8 mouse cellular contexts compared by ENCODE assay signal in genomic region chr2:174328926-174329662, GRCm38 (mm10). TPM values are rescaled to one million over a fixed set of nuclear protein-coding genes. Genes with fewer than 3 reads are reported as not detected.
DNase-seq lines count a peak whose midpoint lies in the region; ATAC-seq and TF ChIP-seq lines count a peak whose summit lies in the region.

No protein-coding gene starts in this region.

- no peak for ATAC-seq in G1E (ENCODE audit: extremely low read depth, insufficient number of reproducible peaks, low FRiP score, poor library complexity, severe bottlenecking)
- ATAC-seq in hindbrain, embryonic 13.5 days (ENCODE audit: low FRiP score): peak; percentile 7
- peak; percentile 5; the same call in 1 of the 2 replicates for ATAC-seq in liver, embryonic 11.5 days (replicated peaks; ENCODE audit: low FRiP score)
- ATAC-seq in neural tube, embryonic 11.5 days (ENCODE audit: insufficient read depth, low FRiP score, low TSS enrichment): peak; percentile 5
- ATAC-seq in megakaryocyte-erythroid progenitor cell, adult 5-6 weeks (replicated peaks; ENCODE audit: low FRiP score, low TSS enrichment, poor library complexity, severe bottlenecking): no peak

- H3K4me3 ChIP-seq in gastrocnemius, adult 2 months: peak overlapping the region; percentile 98
- H3K4me3 ChIP-seq in G1E (ENCODE audit: low read depth, low read length): peak overlapping the region; percentile 89
- H3K4me3 ChIP-seq in cortical plate, adult 2 months (ENCODE audit: insufficient read depth, low read length): peak overlapping the region; percentile 79
- peak overlapping the region; percentile 98 for H3K4me3 ChIP-seq in hindbrain, embryonic 13.5 days
- H3K4me3 ChIP-seq in liver, embryonic 11.5 days (ENCODE audit: low read depth, low read length): peak overlapping the region; percentile 76
- peak overlapping the region; percentile 95 for H3K4me3 ChIP-seq in neural tube, embryonic 11.5 days (ENCODE audit: low read depth, low read length)

- peak; percentile 27; the same call in 1 of the 2 replicates for TF ChIP-seq CTCF in gastrocnemius, adult 2 months (IDR thresholded peaks at IDR 0.05)
- no peak for TF ChIP-seq CTCF in G1E (IDR thresholded peaks at IDR 0.05; ENCODE audit: low read depth, low read length)
- no peak for TF ChIP-seq CTCF in cortical plate, adult 2 months (IDR thresholded peaks at IDR 0.05; ENCODE audit: extremely low read depth, insufficient read depth, low read length)

- peak; percentile 63 for DNase-seq in gastrocnemius, adult 2 months
- no peak for DNase-seq in gastrocnemius, postnatal 10 days
- DNase-seq in G1E (ENCODE audit: low spot score): no peak
- peak; percentile 63 for DNase-seq in liver, embryonic 11.5 days (ENCODE audit: low spot score)
- DNase-seq in neural tube, embryonic 11.5 days (ENCODE audit: low spot score): peak; percentile 55

- peak overlapping the region; percentile 99 for H3K27ac ChIP-seq in gastrocnemius, adult 2 months
- H3K27ac ChIP-seq in cortical plate, adult 2 months (ENCODE audit: insufficient read depth, low read length): peak overlapping the region; percentile 99
- peak overlapping the region; percentile 99 for H3K27ac ChIP-seq in hindbrain, embryonic 13.5 days
- peak overlapping the region; percentile 99 for H3K27ac ChIP-seq in liver, embryonic 11.5 days (ENCODE audit: low read depth, low read length)
- peak overlapping the region; percentile 98 for H3K27ac ChIP-seq in neural tube, embryonic 11.5 days (ENCODE audit: low read depth, low read length)

- peak overlapping the region; percentile 100 for H3K9ac ChIP-seq in hindbrain, embryonic 13.5 days
- peak overlapping the region; percentile 87 for H3K9ac ChIP-seq in liver, embryonic 11.5 days (ENCODE audit: low read depth, low read length)
- peak overlapping the region; percentile 100 for H3K9ac ChIP-seq in neural tube, embryonic 11.5 days (ENCODE audit: low read length)

- H3K4me1 ChIP-seq in G1E (ENCODE audit: insufficient read depth, low read depth, low read length): peaks cover 27% of the 10 kb centered on the region
- peaks cover 2% of the 10 kb centered on the region; the same call in 1 of the 2 replicates for H3K4me1 ChIP-seq in cortical plate, adult 2 months (ENCODE audit: control insufficient read depth, insufficient read depth, low read length)
- peaks cover 39% of the 10 kb centered on the region for H3K4me1 ChIP-seq in hindbrain, embryonic 13.5 days (replicated peaks)
- peaks cover 26% of the 10 kb centered on the region for H3K4me1 ChIP-seq in liver, embryonic 11.5 days (replicated peaks; ENCODE audit: control insufficient read depth, insufficient read depth, low read length)
- H3K4me1 ChIP-seq in neural tube, embryonic 11.5 days (ENCODE audit: control insufficient read depth, insufficient read depth, low read length): peaks cover 13% of the 10 kb centered on the region; the same call in 1 of the 2 replicates

- peak overlapping the region; percentile 69 for H3K4me2 ChIP-seq in hindbrain, embryonic 13.5 days
- H3K4me2 ChIP-seq in liver, embryonic 11.5 days: peak overlapping the region; percentile 87
- peak overlapping the region; percentile 63 for H3K4me2 ChIP-seq in neural tube, embryonic 11.5 days (ENCODE audit: low read depth)

- intact Hi-C loops in gastrocnemius, adult 2 months (cut with DNase I): loop anchor here (1.0 to 5.0 kb wide), 2 partner anchors 88 to 135 kb away; partner anchors contain the start of genes Atp5e and Nelfcd

- peaks cover 31% of the 10 kb centered on the region for H3K36me3 ChIP-seq in G1E (replicated peaks)
- H3K36me3 ChIP-seq in hindbrain, embryonic 13.5 days: 0 out of 2 replicates have a peak, but pooled peaks cover under 1% of the 10 kb centered on the region
- H3K36me3 ChIP-seq in liver, embryonic 11.5 days (ENCODE audit: control insufficient read depth, insufficient read depth, low read length): no peaks in the 10 kb centered on the region
- no peaks in the 10 kb centered on the region for H3K36me3 ChIP-seq in neural tube, embryonic 11.5 days (ENCODE audit: control insufficient read depth, insufficient read depth, low read length)

- no peaks in the 10 kb centered on the region for H3K27me3 ChIP-seq in G1E (ENCODE audit: insufficient read depth, low read length)
- no peaks in the 10 kb centered on the region for H3K27me3 ChIP-seq in hindbrain, embryonic 13.5 days
- H3K27me3 ChIP-seq in liver, embryonic 11.5 days (replicated peaks; ENCODE audit: control insufficient read depth, insufficient read depth, low read length): no peaks in the 10 kb centered on the region
- H3K27me3 ChIP-seq in neural tube, embryonic 11.5 days (ENCODE audit: control insufficient read depth, insufficient read depth, low read length): no peaks in the 10 kb centered on the region

- peaks cover 18% of the 10 kb centered on the region for H3K9me3 ChIP-seq in G1E (replicated peaks)
- no peaks in the 10 kb centered on the region for H3K9me3 ChIP-seq in hindbrain, embryonic 13.5 days
- H3K9me3 ChIP-seq in liver, embryonic 11.5 days (ENCODE audit: control insufficient read depth, low read length): peaks cover 7% of the 10 kb centered on the region; the same call in 1 of the 2 replicates
- H3K9me3 ChIP-seq in neural tube, embryonic 11.5 days (ENCODE audit: control insufficient read depth, low read length): no peaks in the 10 kb centered on the region

- TF ChIP-seq POLR2A in cortical plate, adult 2 months (IDR thresholded peaks at IDR 0.05; ENCODE audit: extremely low read depth, insufficient read depth, low read length): no peak

- 43% methylated on average over 58 of the region's 58 CpGs for WGBS in hindbrain, embryonic 13.5 days
- WGBS in liver, embryonic 11.5 days: 34% methylated on average over 58 of the region's 58 CpGs
- WGBS in neural tube, embryonic 11.5 days: 39% methylated on average over 25 of the region's 58 CpGs

RNA-seq across cellular contexts. Expression of gene Gm20721, which starts 17.4 kb away (rescaled TPM):
- 1 to 10 TPM; 1.9 to 3.4 TPM for total RNA-seq in gastrocnemius, adult 2 months (2021)
- total RNA-seq in gastrocnemius, postnatal 10 days (2021): 1 to 10 TPM; 3.5 to 4.2 TPM
- total RNA-seq in G1E (2014; fragmentation: Nextera tagmentation): not detected in 2 replicates
- total RNA-seq in G1E (2017): 8.6 and 9.0 TPM in 2 replicates
- polyA plus RNA-seq in G1E (2012): 0.99 and 1.3 TPM in 2 replicates
- polyA plus RNA-seq in cortical plate, adult 2 months (2012; rRNA removed): 0.06 TPM in 1 of 2 replicates, not detected in the other
- polyA plus RNA-seq in hindbrain, embryonic 13.5 days (2015; fragmentation: Nextera tagmentation; extraction: Ambion mirVana): 13.1 and 13.9 TPM in 2 replicates
- polyA plus RNA-seq in liver, embryonic 11.5 days (2014; fragmentation: Nextera tagmentation; extraction: Ambion mirVana): 7.3 and 7.7 TPM in 2 replicates
- 8.1 and 9.1 TPM in 2 replicates for polyA plus RNA-seq in neural tube, embryonic 11.5 days (2014; fragmentation: Nextera tagmentation; extraction: Ambion mirVana)
- 0.13 TPM in 1 of 2 replicates, not detected in the other for total RNA-seq in megakaryocyte-erythroid progenitor cell, adult 5-6 weeks (2014; fragmentation: Nextera tagmentation)
- total RNA-seq in megakaryocyte-erythroid progenitor cell, adult 5-6 weeks (2017): 2.7 and 5.7 TPM in 2 replicates

RNA-seq across cellular contexts. Expression of gene Gnas, which starts 45.0 kb away (rescaled TPM):
- 1,000 to 10,000 TPM; 1,330 to 1,331 TPM for total RNA-seq in gastrocnemius, adult 2 months (2021)
- total RNA-seq in gastrocnemius, postnatal 10 days (2021): 1,000 to 10,000 TPM; 2,149 to 2,299 TPM
- 1,040 and 1,097 TPM in 2 replicates for total RNA-seq in G1E (2014; fragmentation: Nextera tagmentation)
- total RNA-seq in G1E (2017): 452 and 490 TPM in 2 replicates
- 935 and 1,094 TPM in 2 replicates for polyA plus RNA-seq in G1E (2012)
- polyA plus RNA-seq in cortical plate, adult 2 months (2012; rRNA removed): 2,122 and 2,206 TPM in 2 replicates
- 1,452 and 1,516 TPM in 2 replicates for polyA plus RNA-seq in hindbrain, embryonic 13.5 days (2015; fragmentation: Nextera tagmentation; extraction: Ambion mirVana)
- polyA plus RNA-seq in liver, embryonic 11.5 days (2014; fragmentation: Nextera tagmentation; extraction: Ambion mirVana): 729 and 742 TPM in 2 replicates
- polyA plus RNA-seq in neural tube, embryonic 11.5 days (2014; fragmentation: Nextera tagmentation; extraction: Ambion mirVana): 1,351 and 1,381 TPM in 2 replicates
- total RNA-seq in megakaryocyte-erythroid progenitor cell, adult 5-6 weeks (2014; fragmentation: Nextera tagmentation): 439 and 465 TPM in 2 replicates
- total RNA-seq in megakaryocyte-erythroid progenitor cell, adult 5-6 weeks (2017): 227 and 273 TPM in 2 replicates

Comparison
In these comparisons a context has a peak if more than half of its experiments do, and no peak if none do; other contexts are left out.
1. DNase-seq: peak in gastrocnemius, adult 2 months (single experiment), liver, embryonic 11.5 days (single experiment) and neural tube, embryonic 11.5 days (single experiment); none in gastrocnemius, postnatal 10 days (single experiment) and G1E (single experiment).
2. ATAC-seq: peak in hindbrain, embryonic 13.5 days (single experiment), liver, embryonic 11.5 days (single experiment) and neural tube, embryonic 11.5 days (single experiment); none in G1E (single experiment) and megakaryocyte-erythroid progenitor cell, adult 5-6 weeks (single experiment).
3. Peak in every context shown above with its lines, with median percentiles within 50 percentile points of each other: H3K27ac ChIP-seq, H3K4me3 ChIP-seq, H3K4me2 ChIP-seq and H3K9ac ChIP-seq.